Mouse (Mus musculus) megakaryocyte, embryonic 14.5 days (primary cell): ENCODE measurements at regions not wholly inside any gene's neighbourhood (a gene's known extent, or its start where the extent isn't known, plus 50 kb on each side); places are given as distances from the start of the nearest gene placed in this dataset.

Experiments
- FLI1 ChIP-seq: IDR thresholded peaks from 2 replicates; pipeline ENCODE4 v1.6.1; 2012; ENCODE audit warnings: low read length, inconsistent platforms, mixed read lengths
- GATA1 ChIP-seq: IDR thresholded peaks from 3 replicates; pipeline ENCODE4 v1.6.1; 2012; ENCODE audit warnings: mixed read lengths, low read length, inconsistent platforms, borderline replicate concordance

GRCm38 (mm10) chr10:44751061-44751460, 222.8 kb upstream of the Prdm1 start:
- TF ChIP-seq FLI1 (no peak), GATA1 (no peak)
